In genomic region chr5:110980576-110980975, GRCm38 (mm10) we compare ENCODE assay signal across 9 mouse cellular contexts.
DNase-seq lines count a peak whose midpoint lies in the region; ATAC-seq and TF ChIP-seq lines count a peak whose summit lies in the region.
"Had no signal": no experiment of that assay in that cellular context is flagged by ENCODE, and none has a peak within 500 bp of the region (broad histone marks: within the 10 kb centered on the region; RNA-seq: fewer than 3 reads in every experiment).

No protein-coding gene starts in this region.

- H3K27ac ChIP-seq in kidney, embryonic 14.5 days (ENCODE audit: low read depth, low read length) = no peak overlapping the region
- 0 out of 2 replicates have a peak overlapping the region, but pooled peaks have one; percentile 31 for H3K27ac ChIP-seq in embryonic facial prominence, embryonic 12.5 days
- H3K27ac ChIP-seq in hindbrain, postnatal 0 days = peak overlapping the region; percentile 87
- H3K27ac ChIP-seq in midbrain, postnatal 0 days (ENCODE audit: low read depth, low read length) = peak overlapping the region; percentile 85

- DNase-seq in kidney, postnatal 10 days = no peak
- peak; percentile 42 for DNase-seq in hindbrain, postnatal 0 days (ENCODE audit: low spot score)
- DNase-seq in midbrain, postnatal 0 days (ENCODE audit: low spot score) = peak; percentile 33
- no peak for DNase-seq in left cerebral cortex, postnatal 10 days (ENCODE audit: extremely low spot score in 1 of 2, low spot score in 2 of 2)
- no peak for DNase-seq in lung, postnatal 36 days
- no peak for DNase-seq in gastrocnemius, adult 18-20 months (ENCODE audit: low spot score)

- no peaks in the 10 kb centered on the region for H3K9me3 ChIP-seq in kidney, embryonic 14.5 days (ENCODE audit: control insufficient read depth, low read length)
- H3K9me3 ChIP-seq in embryonic facial prominence, embryonic 12.5 days = no peaks in the 10 kb centered on the region
- no peaks in the 10 kb centered on the region for H3K9me3 ChIP-seq in hindbrain, postnatal 0 days (ENCODE audit: low read length)
- no peaks in the 10 kb centered on the region for H3K9me3 ChIP-seq in midbrain, postnatal 0 days (ENCODE audit: low read length)

- H3K4me2 ChIP-seq in kidney, embryonic 14.5 days (replicated peaks; ENCODE audit: low read depth, low read length) = peak overlapping the region; percentile 92
- H3K4me2 ChIP-seq in embryonic facial prominence, embryonic 12.5 days (replicated peaks) = peak overlapping the region; percentile 95
- H3K4me2 ChIP-seq in hindbrain, postnatal 0 days (ENCODE audit: low read depth, low read length) = peak overlapping the region; percentile 86
- peak overlapping the region; percentile 79 for H3K4me2 ChIP-seq in midbrain, postnatal 0 days (ENCODE audit: low read depth, low read length, poor library complexity, severe bottlenecking)

- intact Hi-C loops in left cerebral cortex, postnatal 10 days (cut with DNase I) = loop anchor here (5.0 kb wide), 3 partner anchors 117 to 277 kb away; no protein-coding TSS in a partner anchor

- H3K4me1 ChIP-seq in kidney, embryonic 14.5 days (ENCODE audit: control insufficient read depth, insufficient read depth, low read length) = peaks cover 15% of the 10 kb centered on the region
- peaks cover 29% of the 10 kb centered on the region for H3K4me1 ChIP-seq in embryonic facial prominence, embryonic 12.5 days
- peaks cover 6% of the 10 kb centered on the region; the same call in 1 of the 2 replicates for H3K4me1 ChIP-seq in hindbrain, postnatal 0 days (ENCODE audit: insufficient read depth, low read length)
- H3K4me1 ChIP-seq in midbrain, postnatal 0 days (ENCODE audit: insufficient read depth, low read length) = peaks cover 8% of the 10 kb centered on the region; the same call in 1 of the 2 replicates

- peak overlapping the region; percentile 81 for H3K4me3 ChIP-seq in kidney, embryonic 14.5 days (ENCODE audit: low read length)
- peak overlapping the region; percentile 70 for H3K4me3 ChIP-seq in embryonic facial prominence, embryonic 12.5 days
- H3K4me3 ChIP-seq in hindbrain, postnatal 0 days (ENCODE audit: low read length) = peak overlapping the region; percentile 84
- H3K4me3 ChIP-seq in midbrain, postnatal 0 days (ENCODE audit: low read depth, low read length) = peak overlapping the region; percentile 85

- no peak for TF ChIP-seq CTCF in hindbrain, postnatal 0 days (IDR thresholded peaks at IDR 0.05; ENCODE audit: low read depth)
- TF ChIP-seq CTCF in midbrain, postnatal 0 days (IDR thresholded peaks at IDR 0.05) = no peak; the same call in 1 of the 2 replicates

- no peak for ATAC-seq in kidney, embryonic 14.5 days (ENCODE audit: low FRiP score, low TSS enrichment)
- ATAC-seq in embryonic facial prominence, embryonic 12.5 days (ENCODE audit: insufficient number of reproducible peaks, insufficient read depth, low FRiP score, low TSS enrichment) = no peak
- ATAC-seq in hindbrain, postnatal 0 days = no peak
- no peak for ATAC-seq in midbrain, postnatal 0 days (ENCODE audit: low FRiP score)

- no peaks in the 10 kb centered on the region for H3K27me3 ChIP-seq in kidney, embryonic 14.5 days (ENCODE audit: control insufficient read depth, insufficient read depth, low read length)
- no peaks in the 10 kb centered on the region for H3K27me3 ChIP-seq in embryonic facial prominence, embryonic 12.5 days
- no peaks in the 10 kb centered on the region for H3K27me3 ChIP-seq in hindbrain, postnatal 0 days (ENCODE audit: insufficient read depth, low read length)
- no peaks in the 10 kb centered on the region for H3K27me3 ChIP-seq in midbrain, postnatal 0 days (ENCODE audit: insufficient read depth, low read length)

- peak overlapping the region; percentile 90 for H3K9ac ChIP-seq in kidney, embryonic 14.5 days (ENCODE audit: low read depth, low read length)
- H3K9ac ChIP-seq in embryonic facial prominence, embryonic 12.5 days = peak overlapping the region; percentile 73; the same call in 1 of the 2 replicates
- H3K9ac ChIP-seq in hindbrain, postnatal 0 days (replicated peaks; ENCODE audit: low read length) = peak overlapping the region; percentile 93
- H3K9ac ChIP-seq in midbrain, postnatal 0 days (replicated peaks; ENCODE audit: low read length, poor library complexity, severe bottlenecking) = peak overlapping the region; percentile 91

- 18% methylated on average over 5 of the region's 5 CpGs for WGBS in kidney, embryonic 14.5 days
- WGBS in embryonic facial prominence, embryonic 12.5 days = 26% methylated on average over 5 of the region's 5 CpGs
- WGBS in hindbrain, postnatal 0 days = 29% methylated on average over 5 of the region's 5 CpGs
- 24% methylated on average over 5 of the region's 5 CpGs for WGBS in midbrain, postnatal 0 days

- H3K36me3 ChIP-seq in kidney, embryonic 14.5 days (ENCODE audit: control insufficient read depth, insufficient read depth, low read length) = 0 out of 2 replicates have a peak, but pooled peaks cover 5% of the 10 kb centered on the region
- H3K36me3 ChIP-seq in embryonic facial prominence, embryonic 12.5 days = no peaks in the 10 kb centered on the region
- H3K36me3 ChIP-seq in hindbrain, postnatal 0 days (ENCODE audit: insufficient read depth, low read length) = no peaks in the 10 kb centered on the region
- no peaks in the 10 kb centered on the region for H3K36me3 ChIP-seq in midbrain, postnatal 0 days (ENCODE audit: insufficient read depth, low read length)
- H3K36me3 ChIP-seq: G1E had no signal

Comparison
In these comparisons a context has a peak if more than half of its experiments do, and no peak if none do; other contexts are left out.
1. DNase-seq: peak in hindbrain, postnatal 0 days (single experiment) and midbrain, postnatal 0 days (single experiment); none in kidney, postnatal 10 days (single experiment), left cerebral cortex, postnatal 10 days (0 of 2), lung, postnatal 36 days (single experiment) and gastrocnemius, adult 18-20 months (single experiment).
2. Peak in every context shown above with its lines, with median percentiles within 50 percentile points of each other: H3K4me2 ChIP-seq, H3K4me3 ChIP-seq and H3K9ac ChIP-seq.